In genomic region chr7:46238346-46238745, GRCm38 (mm10) we compare ENCODE assay signal across 15 mouse cellular contexts. TPM values are rescaled to one million over a fixed set of nuclear protein-coding genes. Genes with fewer than 3 reads are reported as not detected.
DNase-seq lines count a peak whose midpoint lies in the region; ATAC-seq lines count a peak whose summit lies in the region.
"Had no signal": no experiment of that assay in that cellular context is flagged by ENCODE, and none has a peak within 500 bp of the region (broad histone marks: within the 10 kb centered on the region; RNA-seq: fewer than 3 reads in every experiment).

TSS of gene Ush1c (minus strand) at chr7:46238503.

- 13% methylated on average over 10 of the region's 10 CpGs for WGBS in heart, embryonic 13.5 days
- WGBS in embryonic facial prominence, embryonic 11.5 days: 14% methylated on average over 10 of the region's 10 CpGs
- WGBS in limb, embryonic 10.5 days: 13% methylated on average over 10 of the region's 10 CpGs

- peak within 1 kb of the TSS; percentile 13; the same call in 1 of the 2 replicates for H3K4me3 ChIP-seq in heart, embryonic 13.5 days
- no peak within 1 kb of the TSS for H3K4me3 ChIP-seq in embryonic facial prominence, embryonic 11.5 days (ENCODE audit: low read depth, low read length)
- no peak within 1 kb of the TSS for H3K4me3 ChIP-seq in limb, embryonic 10.5 days
- H3K4me3 ChIP-seq: embryonic facial prominence, embryonic 12.5 days; hindbrain, embryonic 15.5 days; limb, embryonic 15.5 days; neural tube, embryonic 13.5 days had no signal

- no peak within 1 kb of the TSS for H3K27ac ChIP-seq in heart, embryonic 13.5 days (replicated peaks)
- no peak within 1 kb of the TSS; the same call in 1 of the 2 replicates for H3K27ac ChIP-seq in embryonic facial prominence, embryonic 11.5 days (replicated peaks; ENCODE audit: low read depth, low read length)
- H3K27ac ChIP-seq in limb, embryonic 10.5 days: 0 out of 2 replicates have a peak within 1 kb of the TSS, but pooled peaks have one; percentile 7
- H3K27ac ChIP-seq: embryonic facial prominence, embryonic 12.5 days; hindbrain, embryonic 15.5 days; limb, embryonic 15.5 days; neural tube, embryonic 13.5 days had no signal

- no peaks in the 10 kb centered on the region for H3K9me3 ChIP-seq in heart, embryonic 13.5 days
- no peaks in the 10 kb centered on the region for H3K9me3 ChIP-seq in embryonic facial prominence, embryonic 11.5 days (replicated peaks; ENCODE audit: control insufficient read depth, low read length)
- no peaks in the 10 kb centered on the region for H3K9me3 ChIP-seq in limb, embryonic 10.5 days (replicated peaks)
- H3K9me3 ChIP-seq: embryonic facial prominence, embryonic 12.5 days; hindbrain, embryonic 15.5 days; limb, embryonic 15.5 days; neural tube, embryonic 13.5 days had no signal

- no peaks in the 10 kb centered on the region for H3K36me3 ChIP-seq in heart, embryonic 13.5 days
- no peaks in the 10 kb centered on the region for H3K36me3 ChIP-seq in embryonic facial prominence, embryonic 11.5 days (replicated peaks; ENCODE audit: control insufficient read depth, insufficient read depth, low read depth, low read length)
- no peaks in the 10 kb centered on the region for H3K36me3 ChIP-seq in limb, embryonic 10.5 days
- H3K36me3 ChIP-seq: embryonic facial prominence, embryonic 12.5 days; hindbrain, embryonic 15.5 days; limb, embryonic 15.5 days; neural tube, embryonic 13.5 days had no signal

- H3K9ac ChIP-seq in heart, embryonic 13.5 days: peak within 1 kb of the TSS; percentile 34; the same call in 1 of the 2 replicates
- no peak within 1 kb of the TSS for H3K9ac ChIP-seq in embryonic facial prominence, embryonic 11.5 days (replicated peaks; ENCODE audit: low read length)
- H3K9ac ChIP-seq: embryonic facial prominence, embryonic 12.5 days; hindbrain, embryonic 15.5 days; limb, embryonic 15.5 days; neural tube, embryonic 13.5 days had no signal

- ATAC-seq in heart, embryonic 13.5 days (ENCODE audit: extremely low read depth, insufficient number of reproducible peaks, low FRiP score, low TSS enrichment): no peak
- ATAC-seq in embryonic facial prominence, embryonic 11.5 days (replicated peaks; ENCODE audit: insufficient number of reproducible peaks, low FRiP score, low TSS enrichment, low read depth): no peak
- ATAC-seq: activated CD4-positive, CD25-positive, alpha-beta regulatory T cell, adult 4 months had no signal

- peaks cover 4% of the 10 kb centered on the region; the same call in 1 of the 2 replicates for H3K27me3 ChIP-seq in heart, embryonic 13.5 days (replicated peaks)
- no peaks in the 10 kb centered on the region for H3K27me3 ChIP-seq in embryonic facial prominence, embryonic 11.5 days (ENCODE audit: control insufficient read depth, insufficient read depth, low read length)
- peaks cover 13% of the 10 kb centered on the region for H3K27me3 ChIP-seq in limb, embryonic 10.5 days (ENCODE audit: low read depth, poor library complexity, severe bottlenecking)
- H3K27me3 ChIP-seq: hindbrain, embryonic 15.5 days; limb, embryonic 15.5 days; neural tube, embryonic 13.5 days had no signal

- H3K4me1 ChIP-seq in heart, embryonic 13.5 days: peaks cover 11% of the 10 kb centered on the region
- H3K4me1 ChIP-seq in embryonic facial prominence, embryonic 11.5 days (ENCODE audit: control insufficient read depth, insufficient read depth, low read length): peaks cover 2% of the 10 kb centered on the region; the same call in 1 of the 2 replicates
- peaks cover 37% of the 10 kb centered on the region for H3K4me1 ChIP-seq in limb, embryonic 10.5 days

- peak within 1 kb of the TSS; percentile 39 for H3K4me2 ChIP-seq in heart, embryonic 13.5 days
- no peak within 1 kb of the TSS for H3K4me2 ChIP-seq in embryonic facial prominence, embryonic 11.5 days (ENCODE audit: low read depth, low read length)
- H3K4me2 ChIP-seq: embryonic facial prominence, embryonic 12.5 days; hindbrain, embryonic 15.5 days; limb, embryonic 15.5 days; neural tube, embryonic 13.5 days had no signal

- DNase-seq in heart, adult 8-10 months (ENCODE audit: low spot score): no peak
- DNase-seq in embryonic facial prominence, embryonic 11.5 days (ENCODE audit: low spot score): peak; percentile 26
- peak; percentile 79 for DNase-seq in kidney, adult 11 months
- DNase-seq in limb, embryonic 10.5 days (ENCODE audit: low spot score): peak; percentile 38
- DNase-seq in layer of hippocampus, adult 18-20 months (ENCODE audit: low spot score in 2 of 2): no peak
- no peak for DNase-seq in right cerebral cortex, postnatal 4 days
- DNase-seq in cerebellum, adult 18-20 months: no peak
- DNase-seq: thymus, postnatal 25 days had no signal

RNA-seq across cellular contexts. Expression of gene Ush1c, which starts in this region (rescaled TPM):
- polyA plus RNA-seq in heart, embryonic 13.5 days (2015; fragmentation: Nextera tagmentation; extraction: Ambion mirVana): 1.8 and 2.2 TPM in 2 replicates
- 1 to 10 TPM; 3.8 to 6.9 (median 5.6) TPM for total RNA-seq in heart, adult 8-10 months (2022)
- 2.9 and 3.5 TPM in 2 replicates for polyA plus RNA-seq in embryonic facial prominence, embryonic 11.5 days (2014; fragmentation: Nextera tagmentation; extraction: Ambion mirVana)
- polyA plus RNA-seq in limb, embryonic 10.5 days (2016; fragmentation: Nextera tagmentation; extraction: Ambion mirVana): 5.2 and 5.9 TPM in 2 replicates
- under 1 TPM in 1 of 2 experiments, not detected in 1; 0.17 TPM for total RNA-seq in layer of hippocampus, adult 18-20 months (2021)
- total RNA-seq: CH12.LX had no signal
- polyA plus RNA-seq: activated CD4-positive, CD25-positive, alpha-beta regulatory T cell, adult 4 months had no signal

Comparison
In these comparisons a context has a peak if more than half of its experiments do, and no peak if none do; other contexts are left out.
1. RNA of gene Ush1c (total RNA-seq): 3.8 to 6.9 TPM in heart, adult 8-10 months; 0.17 TPM in layer of hippocampus, adult 18-20 months; every median in the first group is over 4 times any median in the second.
2. DNase-seq: peak in embryonic facial prominence, embryonic 11.5 days (single experiment), kidney, adult 11 months (single experiment) and limb, embryonic 10.5 days (single experiment); none in heart, adult 8-10 months (single experiment), layer of hippocampus, adult 18-20 months (0 of 2), right cerebral cortex, postnatal 4 days (single experiment) and cerebellum, adult 18-20 months (0 of 2).